Mouse (Mus musculus) cerebellum, adult 2 months (tissue): Measurements from ENCODE around the gene Cd209a.

Source experiments
- CTCF ChIP-seq: fragments of 200-500 bp; IDR thresholded peaks from 2 replicates; pipeline ENCODE4 v1.5.1; 2011; ENCODE audit warnings: low read depth, mild to moderate bottlenecking, control low read depth, low read length, moderate library complexity, borderline replicate concordance; ENCODE audit not compliant: insufficient read depth
- POLR2A ChIP-seq: fragments of 200-500 bp; IDR thresholded peaks from 2 replicates; pipeline ENCODE4 v1.6.1; 2011; ENCODE audit warnings: low read length, control low read depth, borderline replicate concordance; ENCODE audit not compliant: insufficient read depth

- TF ChIP-seq POLR2A (no peak), CTCF (no peak)
Observed at GRCm38 (mm10) chr8:3710312-3710711, 38.5 kb downstream of the Cd209a start.
